ENCODE assay signal across 8 mouse cellular contexts in genomic region chr8:102785592-102786416, GRCm38 (mm10). TPM values are rescaled to one million over a fixed set of nuclear protein-coding genes. Genes with fewer than 3 reads are reported as not detected.
DNase-seq lines count a peak whose midpoint lies in the region; ATAC-seq and TF ChIP-seq lines count a peak whose summit lies in the region.

Gene Cdh11 (minus strand): TSS chr8:102785642.

- 2% methylated on average over 23 of the region's 23 CpGs for WGBS in kidney, postnatal 0 days
- WGBS in limb, embryonic 12.5 days = 2% methylated on average over 23 of the region's 23 CpGs
- WGBS in small intestine, adult 2 months = 8% methylated on average over 23 of the region's 23 CpGs

- 0 out of 2 replicates have a peak, but pooled peaks cover 4% of the 10 kb centered on the region for H3K27me3 ChIP-seq in kidney, postnatal 0 days (ENCODE audit: insufficient read depth, low read length)
- no peaks in the 10 kb centered on the region for H3K27me3 ChIP-seq in limb, embryonic 12.5 days
- peaks cover 20% of the 10 kb centered on the region for H3K27me3 ChIP-seq in small intestine, adult 2 months (ENCODE audit: control insufficient read depth, insufficient read depth, low read length)

- H3K9me3 ChIP-seq in kidney, postnatal 0 days (replicated peaks; ENCODE audit: low read length) = no peaks in the 10 kb centered on the region
- H3K9me3 ChIP-seq in limb, embryonic 12.5 days = no peaks in the 10 kb centered on the region

- H3K27ac ChIP-seq in kidney, postnatal 0 days = peak within 1 kb of the TSS; percentile 90
- H3K27ac ChIP-seq in brown adipose tissue, adult 24 weeks (replicated peaks; ENCODE audit: low read depth, low read length) = no peak within 1 kb of the TSS
- H3K27ac ChIP-seq in limb, embryonic 12.5 days = peak within 1 kb of the TSS; percentile 99
- H3K27ac ChIP-seq in small intestine, adult 2 months (ENCODE audit: insufficient read depth, low read depth, low read length) = peak within 1 kb of the TSS; percentile 46

- no peak for TF ChIP-seq CTCF in kidney, postnatal 0 days (IDR thresholded peaks at IDR 0.05; ENCODE audit: low read depth)
- no peak for TF ChIP-seq CTCF in small intestine, adult 2 months (IDR thresholded peaks at IDR 0.05; ENCODE audit: extremely low read depth, insufficient read length, insufficient replicate concordance, low read depth, low read length)

- ATAC-seq in kidney, postnatal 0 days (replicated peaks; ENCODE audit: low FRiP score, low read depth) = peak; percentile 5; the same call in 1 of the 2 replicates
- 0 out of 2 replicates have a peak, but pooled peaks have one; percentile 0 for ATAC-seq in limb, embryonic 12.5 days (ENCODE audit: insufficient number of reproducible peaks, insufficient read depth, low FRiP score, low TSS enrichment, low read depth)

- TF ChIP-seq POLR2A in small intestine, adult 2 months (IDR thresholded peaks at IDR 0.05; ENCODE audit: low read depth, low read length) = no peak

- DNase-seq in kidney, postnatal 0 days (ENCODE audit: low spot score) = peak; percentile 71
- no peak for DNase-seq in kidney, adult 11 months
- peak in 1 of 2 experiments; percentile 10 for DNase-seq in heart, postnatal 14 days
- DNase-seq in right cerebral cortex, adult 18-20 months = no peak
- no peak for DNase-seq in cerebellum, adult 8-10 months

- intact Hi-C loops in heart, postnatal 14 days (cut with DNase I) = no loop called here

- peak within 1 kb of the TSS; percentile 80 for H3K9ac ChIP-seq in kidney, postnatal 0 days (ENCODE audit: low read depth, low read length)
- peak within 1 kb of the TSS; percentile 99 for H3K9ac ChIP-seq in limb, embryonic 12.5 days (replicated peaks)

- H3K4me1 ChIP-seq in kidney, postnatal 0 days (replicated peaks; ENCODE audit: insufficient read depth, low read length) = peaks cover 13% of the 10 kb centered on the region; the same call in 1 of the 2 replicates
- H3K4me1 ChIP-seq in brown adipose tissue, adult 24 weeks (ENCODE audit: control insufficient read depth, insufficient read depth, insufficient read length, low read length) = no peaks in the 10 kb centered on the region
- peaks cover 13% of the 10 kb centered on the region for H3K4me1 ChIP-seq in limb, embryonic 12.5 days (replicated peaks)
- no peaks in the 10 kb centered on the region for H3K4me1 ChIP-seq in small intestine, adult 2 months (ENCODE audit: control insufficient read depth, insufficient read depth, insufficient read length, low read length)

- H3K4me3 ChIP-seq in kidney, postnatal 0 days (replicated peaks; ENCODE audit: low read depth, low read length) = peak within 1 kb of the TSS; percentile 71
- H3K4me3 ChIP-seq in brown adipose tissue, adult 24 weeks (ENCODE audit: insufficient read depth, low read depth, low read length) = peak within 1 kb of the TSS; percentile 51
- peak within 1 kb of the TSS; percentile 89 for H3K4me3 ChIP-seq in limb, embryonic 12.5 days (replicated peaks)
- peak within 1 kb of the TSS; percentile 64 for H3K4me3 ChIP-seq in small intestine, adult 2 months (ENCODE audit: low read depth, low read length)

- peak within 1 kb of the TSS; percentile 72 for H3K4me2 ChIP-seq in kidney, postnatal 0 days (ENCODE audit: low read length)
- H3K4me2 ChIP-seq in limb, embryonic 12.5 days = peak within 1 kb of the TSS; percentile 75

- H3K36me3 ChIP-seq in kidney, postnatal 0 days (ENCODE audit: insufficient read depth, low read length) = no peaks in the 10 kb centered on the region
- H3K36me3 ChIP-seq in limb, embryonic 12.5 days = no peaks in the 10 kb centered on the region
- H3K36me3 ChIP-seq in small intestine, adult 2 months (ENCODE audit: control insufficient read depth, insufficient read depth, low read length) = no peaks in the 10 kb centered on the region

RNA-seq across cellular contexts. Expression of gene Cdh11, which starts in this region (rescaled TPM):
- polyA plus RNA-seq in kidney, postnatal 0 days (2015; fragmentation: Nextera tagmentation; extraction: Ambion mirVana) = 105 and 109 TPM in 2 replicates
- polyA plus RNA-seq in brown adipose tissue, adult 24 weeks (2012; ENCODE audit: insufficient read depth, insufficient read length, missing spikeins) = 0.52 and 1.3 TPM in 2 replicates
- total RNA-seq in heart, postnatal 14 days (2021) = 10 to 100 TPM; 24.1 to 27.6 TPM
- 200 TPM in 2 replicates for polyA plus RNA-seq in limb, embryonic 12.5 days (2016; fragmentation: Nextera tagmentation; extraction: Ambion mirVana)
- 1.6 and 4.1 TPM in 2 replicates for polyA plus RNA-seq in small intestine, adult 2 months (2012; rRNA removed)

Comparison
In these comparisons a context has a peak if more than half of its experiments do, and no peak if none do; other contexts are left out.
1. RNA of gene Cdh11 (polyA plus RNA-seq): 200 TPM in limb, embryonic 12.5 days and 105 to 109 TPM in kidney, postnatal 0 days; 1.6 to 4.1 TPM in small intestine, adult 2 months and 0.52 to 1.3 TPM in brown adipose tissue, adult 24 weeks; every median in the first group is over 10 times any median in the second.
2. Peak in every context shown above with its lines, with median percentiles within 50 percentile points of each other: H3K4me3 ChIP-seq.